Mouse (Mus musculus): Measurements from ENCODE around the gene Lrrfip1. TPM values are rescaled to one million over a fixed set of nuclear protein-coding genes. Genes with fewer than 3 reads are reported as not detected.

Gene Lrrfip1
- polyA plus RNA-seq, 1 experiment from 2014 or later, result 61.1 TPM

- no peak for DNase-seq (ENCODE audit: low spot score)
Observed at GRCm38 (mm10) chr1:91023230-91023629, 24.7 kb downstream of the Lrrfip1 start.

DNA sequence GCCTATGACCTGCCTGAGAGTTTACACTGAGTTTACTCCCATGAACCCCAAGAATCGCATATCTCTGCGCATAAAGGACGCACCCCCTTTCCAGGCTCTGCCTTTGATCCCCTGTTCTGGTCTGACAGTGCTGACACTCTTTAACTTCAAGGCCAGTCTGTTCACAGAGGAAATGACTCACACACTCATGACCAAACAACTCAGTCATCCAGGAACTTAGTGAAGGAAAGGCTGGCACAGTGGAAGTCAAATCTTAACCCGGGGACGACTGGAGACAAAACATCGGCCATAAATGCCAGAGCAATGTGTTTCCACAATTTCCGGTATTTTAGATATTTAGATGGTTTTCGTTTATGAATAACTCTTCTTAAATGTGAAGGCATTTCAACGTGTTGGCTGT lies 25.4 kb downstream of the Lrrfip1 start:
- no peak for DNase-seq (ENCODE audit: low spot score)

GRCm38 (mm10) chr1:91024464-91024863 lies 25.9 kb downstream of the Lrrfip1 start:
- no peak for DNase-seq (ENCODE audit: low spot score)

DNA sequence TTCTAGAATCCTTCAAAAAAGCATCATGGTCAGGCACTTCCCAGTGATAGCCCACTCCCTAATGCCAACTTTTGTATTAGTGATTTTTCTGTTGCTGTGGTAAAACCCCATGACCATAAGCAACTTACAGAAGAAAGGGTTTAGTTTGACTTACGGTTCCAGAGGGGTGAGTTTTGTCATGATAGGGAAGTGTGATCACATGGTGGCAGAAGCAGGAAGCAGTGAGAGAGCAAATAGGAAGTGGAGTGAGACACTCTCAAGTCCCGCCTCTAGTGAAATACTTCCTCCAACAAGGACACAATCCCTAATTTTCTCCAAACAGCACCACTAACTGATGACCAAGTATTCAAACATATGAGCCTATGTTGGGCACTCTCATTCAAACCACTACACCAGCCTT lies 28.4 kb downstream of the Lrrfip1 start:
- DNase-seq (ENCODE audit: low spot score), result no peak

DNA sequence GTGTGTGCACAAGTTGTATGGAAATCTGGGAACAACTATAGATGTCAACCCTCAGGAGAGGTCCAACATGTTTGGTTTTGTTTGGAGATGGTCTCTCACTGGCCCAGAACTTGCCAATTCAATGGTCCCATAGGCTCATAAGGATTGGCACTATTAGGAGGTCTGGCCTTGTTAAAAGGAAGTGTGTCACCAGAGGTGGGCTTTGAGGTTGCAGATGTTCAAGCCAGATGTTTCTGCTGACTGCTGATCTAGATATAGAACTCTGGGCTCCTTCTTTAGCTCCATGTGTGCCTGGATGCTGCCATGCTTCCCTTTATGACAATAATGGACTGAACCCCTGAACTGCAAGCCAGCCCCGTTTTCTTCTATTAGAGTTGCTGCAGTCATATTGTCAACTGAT lies 31.8 kb downstream of the Lrrfip1 start:
- no peak for DNase-seq (ENCODE audit: low spot score)

- DNase-seq (ENCODE audit: low spot score), result no peak
Observed at GRCm38 (mm10) chr1:91031547-91031946, 33.0 kb downstream of the Lrrfip1 start.

GRCm38 (mm10) chr1:91032393-91032971 lies 33.9 kb downstream of the Lrrfip1 start:
- DNase-seq (ENCODE audit: low spot score), result no peak

GRCm38 (mm10) chr1:91034547-91034946 lies 36.0 kb downstream of the Lrrfip1 start:
- no peak for DNase-seq (ENCODE audit: low spot score)

DNA sequence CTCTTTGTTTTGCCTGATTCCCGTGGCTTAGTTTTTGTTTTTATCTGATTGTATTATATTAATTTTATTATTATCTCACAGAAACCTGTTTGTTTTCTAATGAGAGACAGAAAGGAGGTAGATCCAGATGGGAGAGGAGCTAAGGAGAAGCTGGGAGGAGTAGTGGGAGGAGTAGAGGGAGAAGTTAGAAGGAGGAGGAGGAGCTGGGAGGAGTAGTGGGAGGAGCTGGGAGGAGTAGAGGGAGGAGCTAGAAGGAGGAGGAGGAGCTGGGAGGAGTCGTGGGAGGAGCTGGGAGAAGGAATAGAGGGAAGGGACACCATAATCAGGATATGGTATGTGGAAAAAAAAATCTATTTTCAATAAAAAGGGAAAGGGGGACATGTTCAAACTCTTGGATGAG lies 36.7 kb downstream of the Lrrfip1 start:
- DNase-seq (ENCODE audit: low spot score), result no peak

- DNase-seq (ENCODE audit: low spot score), result no peak
Observed at GRCm38 (mm10) chr1:91037213-91037612, 38.7 kb downstream of the Lrrfip1 start.

DNA sequence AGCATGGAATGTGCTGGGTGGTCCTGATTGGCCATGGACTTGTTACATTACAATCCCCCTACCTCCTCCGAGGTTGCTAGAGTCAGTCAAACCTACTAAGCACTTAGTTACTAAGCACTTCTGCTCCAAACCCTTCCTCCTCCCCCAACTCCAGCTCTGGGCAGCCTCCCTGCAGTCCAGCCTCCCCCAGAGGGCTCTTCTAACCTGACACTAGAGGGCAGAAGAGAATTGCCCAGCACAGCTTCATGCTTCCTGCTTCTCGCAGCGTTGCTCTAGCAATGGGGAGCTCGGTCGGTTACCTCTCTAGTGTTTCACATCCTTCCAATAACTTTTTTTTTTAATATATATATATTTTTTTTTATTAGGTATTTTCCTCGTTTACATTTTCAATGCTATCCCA lies 39.5 kb downstream of the Lrrfip1 start:
- peak; percentile 72 for DNase-seq (ENCODE audit: low spot score)

DNA sequence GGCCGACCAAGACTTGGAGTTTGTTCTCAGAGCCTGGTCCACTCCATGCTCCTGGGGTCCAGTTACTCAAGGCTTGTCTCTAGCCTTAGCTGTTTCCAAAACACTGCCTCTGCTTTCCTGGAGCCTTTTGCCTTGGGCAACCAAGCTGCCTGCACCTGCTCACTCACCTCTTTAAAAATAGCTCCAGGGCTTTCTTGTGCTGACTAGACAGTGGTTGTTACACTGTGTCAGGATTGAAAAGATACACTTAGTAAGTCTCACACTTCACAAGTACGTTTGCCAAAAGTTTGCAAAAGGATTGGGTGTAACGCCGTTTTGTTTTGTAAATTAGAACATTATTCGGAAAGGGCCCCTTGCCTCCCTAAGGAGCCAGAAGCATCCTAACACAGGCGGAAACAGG lies 40.0 kb downstream of the Lrrfip1 start:
- no peak for DNase-seq (ENCODE audit: low spot score)

DNA sequence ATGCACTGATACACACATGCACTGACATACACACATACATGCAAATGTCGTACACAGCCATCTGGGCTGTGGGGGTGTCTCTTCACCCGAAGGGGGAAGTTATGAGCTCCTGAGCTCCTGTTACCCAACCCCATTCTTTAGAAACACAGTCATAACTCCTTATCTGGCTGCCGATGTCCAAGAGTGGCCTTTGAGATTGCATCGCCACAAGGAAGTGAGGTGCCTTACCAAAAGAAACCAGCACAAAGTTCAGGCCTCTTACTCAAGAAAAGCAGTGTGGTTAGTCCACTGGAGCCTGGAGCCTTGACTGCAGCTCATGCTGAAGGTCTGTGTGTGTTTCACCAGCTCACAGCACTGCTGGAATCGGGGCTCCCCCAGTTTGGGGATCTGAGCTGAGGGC lies 43.1 kb downstream of the Lrrfip1 start:
- DNase-seq (ENCODE audit: low spot score), result no peak

DNA sequence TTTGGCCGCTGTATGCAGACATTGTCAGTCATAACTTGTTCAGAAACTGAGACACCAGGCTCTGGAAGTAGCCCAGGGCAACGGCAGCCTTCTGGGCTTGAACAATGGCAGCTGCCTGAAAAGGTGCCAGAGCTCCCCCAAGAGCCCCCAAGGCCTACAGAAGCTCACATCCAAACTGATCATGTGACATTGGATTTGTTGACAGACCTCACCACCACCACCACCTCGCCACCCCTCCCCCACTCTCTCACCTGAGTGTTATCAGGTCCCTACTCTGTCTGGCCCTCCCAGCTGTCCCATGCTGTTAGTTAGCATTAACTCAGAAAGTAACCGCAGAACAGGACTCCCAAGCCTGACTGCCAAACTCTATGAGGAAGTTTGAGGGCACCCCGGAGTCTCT lies 44.7 kb downstream of the Lrrfip1 start:
- DNase-seq (ENCODE audit: low spot score), result no peak

DNA sequence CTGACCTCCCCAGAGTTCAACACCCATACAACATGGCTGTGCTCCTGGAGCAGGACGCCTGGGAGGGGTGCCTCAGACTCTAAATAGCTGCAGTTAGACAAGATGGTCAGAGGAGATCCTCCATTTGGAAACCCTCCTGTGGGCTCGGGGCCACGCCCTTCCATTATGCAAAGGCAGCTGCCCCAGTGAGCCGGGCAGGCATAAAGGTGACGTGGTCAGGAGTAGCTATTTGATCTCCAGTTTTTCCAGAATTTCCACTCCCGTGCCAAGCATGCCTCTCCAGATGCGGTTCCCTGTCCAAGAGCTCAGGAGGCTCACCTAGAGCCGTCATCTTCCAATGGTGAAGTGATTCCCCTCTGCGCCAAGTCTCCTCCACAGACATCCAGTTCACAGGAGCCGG lies 45.6 kb downstream of the Lrrfip1 start:
- no peak for DNase-seq (ENCODE audit: low spot score)

DNA sequence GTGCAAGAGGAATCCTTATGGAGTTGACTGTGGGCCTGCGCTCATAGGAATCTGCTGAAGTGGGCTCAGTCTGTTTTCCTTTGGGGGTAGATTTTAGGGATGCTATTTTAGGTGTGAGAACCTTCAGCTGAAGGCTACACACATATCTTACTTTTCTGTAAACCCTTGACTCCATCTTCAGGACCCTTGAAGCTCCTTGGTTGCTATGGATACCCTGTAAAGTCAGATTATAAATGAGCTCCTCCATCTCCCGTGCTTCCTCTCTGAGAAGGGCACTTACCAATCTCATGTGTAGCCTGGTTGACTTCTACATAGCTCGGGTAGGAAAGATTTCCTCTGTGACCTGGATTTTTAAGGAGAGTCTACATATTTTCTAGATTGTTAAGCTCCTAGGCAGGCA lies 46.1 kb downstream of the Lrrfip1 start:
- DNase-seq (ENCODE audit: low spot score), result no peak

- DNase-seq (ENCODE audit: low spot score), result no peak
Observed at GRCm38 (mm10) chr1:91046237-91046636, 47.7 kb downstream of the Lrrfip1 start.

GRCm38 (mm10) chr1:91049296-91049695 lies 50.8 kb downstream of the Lrrfip1 start:
- no peak for DNase-seq (ENCODE audit: low spot score)

- DNase-seq (ENCODE audit: low spot score), result no peak
Observed at GRCm38 (mm10) chr1:91051461-91052094, 53.0 kb downstream of the Lrrfip1 start.

DNA sequence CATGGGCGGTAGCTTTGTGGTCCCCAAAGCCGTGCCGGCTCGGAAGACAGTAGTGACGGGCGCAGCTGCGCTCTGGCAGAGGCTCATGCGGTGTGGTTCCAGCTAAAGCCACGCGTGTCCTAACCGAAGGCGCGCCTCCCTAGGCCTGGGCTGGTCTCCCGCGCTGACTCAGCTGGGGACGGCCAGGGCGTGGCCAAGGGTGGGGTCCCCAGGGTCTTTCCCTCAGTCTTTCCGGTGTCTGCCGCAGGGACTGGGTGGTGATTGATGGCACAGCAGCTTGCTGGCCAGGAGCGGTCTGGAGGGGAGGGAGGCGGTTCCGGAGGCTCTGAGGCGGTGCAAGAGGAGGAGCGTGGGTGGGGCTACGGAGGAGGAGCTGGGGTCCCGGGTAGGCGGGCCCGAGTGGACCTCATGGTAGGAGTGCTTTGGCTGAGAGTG lies 54.2 kb downstream of the Lrrfip1 start:
- peak; percentile 89 for DNase-seq (ENCODE audit: low spot score)

DNA sequence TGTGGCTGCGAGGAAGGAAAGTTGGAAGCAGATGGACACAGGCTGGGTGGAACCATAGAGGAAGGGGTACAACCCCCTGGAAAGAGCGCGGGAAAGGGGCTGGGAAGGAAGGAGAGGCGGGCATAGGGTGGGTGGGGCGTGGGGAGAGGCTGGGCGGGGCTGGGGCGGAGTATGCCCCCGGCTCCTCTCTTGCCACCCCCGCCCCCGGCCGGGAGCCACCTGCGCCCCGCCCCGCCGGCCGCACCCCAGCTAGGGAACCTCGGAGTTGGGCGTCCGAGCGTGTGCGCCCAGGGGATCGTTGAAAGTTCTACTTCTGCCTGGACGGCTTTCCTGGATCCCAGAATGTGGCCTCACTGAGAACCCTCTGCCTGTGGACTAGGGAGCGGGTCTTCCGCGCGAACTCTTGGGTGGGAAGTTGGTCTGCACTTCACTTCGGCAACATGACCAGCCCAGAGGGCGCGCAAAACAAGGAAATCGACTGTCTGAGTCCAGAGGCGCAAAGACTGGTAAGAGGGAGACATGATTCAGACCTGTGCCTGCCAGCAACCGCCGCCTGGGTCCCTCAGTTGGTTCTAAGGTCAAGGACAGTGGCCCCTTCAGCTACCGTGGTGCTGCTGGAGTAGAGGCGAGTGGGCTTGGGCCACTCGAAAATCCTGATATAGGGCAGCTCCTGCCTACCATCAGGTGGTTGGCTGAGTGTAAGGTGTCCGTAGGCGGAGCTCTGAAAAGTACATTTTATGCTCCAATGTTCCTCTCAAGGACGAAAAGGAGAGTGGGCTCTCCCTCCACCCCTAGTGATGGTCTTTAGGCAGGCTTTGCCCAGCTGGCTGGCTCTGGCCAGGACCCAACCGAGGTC lies 54.9 kb downstream of the Lrrfip1 start:
- DNase-seq (ENCODE audit: low spot score), result peak; percentile 83

GRCm38 (mm10) chr1:91054074-91054471 lies 55.5 kb downstream of the Lrrfip1 start:
- DNase-seq (ENCODE audit: low spot score), result no peak

GRCm38 (mm10) chr1:91054815-91055214 lies 56.3 kb downstream of the Lrrfip1 start:
- no peak for DNase-seq (ENCODE audit: low spot score)

Data from thymus, postnatal 0 days (tissue).